Mouse (Mus musculus): ENCODE measurements around the gene Olfr98. TPM values are rescaled to one million over a fixed set of nuclear protein-coding genes. Genes with fewer than 3 reads are reported as not detected.
"Not testable (repeated sequence)": the region's sequence is repeated elsewhere in the genome, so short reads cannot be mapped to it uniquely, and the experiment has no call there.

The Olfr98 gene
- total RNA-seq (2021): not detected

- DNase-seq (ENCODE audit: extremely low spot score in 1 of 2, low spot score in 2 of 2): no peak
- intact Hi-C loops (cut with DNase I): no loop called here
These were observed at the start of gene Olfr98 for GRCm38 (mm10) chr17:37263626-37264025. Gene Olfr98, minus strand, starts transcription at chr17:37263749.

GRCm38 (mm10) chr17:37310146-37310699, 46.7 kb upstream of the Olfr98 start:
- DNase-seq (ENCODE audit: extremely low spot score in 1 of 2, low spot score in 2 of 2): no peak
- intact Hi-C loops (cut with DNase I): no loop called here

GRCm38 (mm10) chr17:37308483-37308882, 44.9 kb upstream of the Olfr98 start:
- DNase-seq (ENCODE audit: extremely low spot score in 1 of 2, low spot score in 2 of 2): no peak
- intact Hi-C loops (cut with DNase I): no loop called here

GRCm38 (mm10) chr17:37304213-37304612, 40.7 kb upstream of the Olfr98 start, which contains the start of gene Olfr101:
Gene Olfr101, minus strand, starts transcription at chr17:37304313.
- DNase-seq (ENCODE audit: extremely low spot score in 1 of 2, low spot score in 2 of 2): no peak
- intact Hi-C loops (cut with DNase I): no loop called here

- intact Hi-C loops (cut with DNase I): no loop called here
- DNase-seq (ENCODE audit: extremely low spot score in 1 of 2, low spot score in 2 of 2): no peak
These were observed 19.8 kb upstream of the Olfr98 start, which contains the start of gene Olfr99 for GRCm38 (mm10) chr17:37283360-37283759. Gene Olfr99, minus strand, starts transcription at chr17:37283460.

GRCm38 (mm10) chr17:37280331-37280730, 16.8 kb upstream of the Olfr98 start:
- no peak for DNase-seq (ENCODE audit: extremely low spot score in 1 of 2, low spot score in 2 of 2)
- intact Hi-C loops (cut with DNase I): no loop called here

- intact Hi-C loops (cut with DNase I): no loop called here
- DNase-seq (ENCODE audit: extremely low spot score in 1 of 2, low spot score in 2 of 2): no peak
These were observed 13.0 kb upstream of the Olfr98 start for GRCm38 (mm10) chr17:37276573-37276972.

- intact Hi-C loops (cut with DNase I): no loop called here
- no peak for DNase-seq (ENCODE audit: extremely low spot score in 1 of 2, low spot score in 2 of 2)
These were observed 12.2 kb upstream of the Olfr98 start for GRCm38 (mm10) chr17:37275626-37276248.

- peak in 1 of 2 experiments; percentile 37 for DNase-seq (ENCODE audit: extremely low spot score in 1 of 2, low spot score in 2 of 2)
- intact Hi-C loops (cut with DNase I): no loop called here
These were observed 7.1 kb upstream of the Olfr98 start for GRCm38 (mm10) chr17:37270702-37271092.

- intact Hi-C loops (cut with DNase I): no loop called here
These were observed 6.6 kb upstream of the Olfr98 start, which contains the start of gene H2-M3 for GRCm38 (mm10) chr17:37270058-37270701. Gene H2-M3, plus strand, starts transcription at chr17:37270220.

GRCm38 (mm10) chr17:37250544-37250943, 13.0 kb downstream of the Olfr98 start:
- no peak for DNase-seq (ENCODE audit: extremely low spot score in 1 of 2, low spot score in 2 of 2)
- intact Hi-C loops (cut with DNase I): no loop called here

More at GRCm38 (mm10) chr17:37270058-37270701, 6.6 kb upstream of the Olfr98 start, which contains the start of gene H2-M3:
- peak; percentile 86 to 90 for DNase-seq (ENCODE audit: extremely low spot score in 1 of 2, low spot score in 2 of 2)

GRCm38 (mm10) chr17:37249460-37249859, 14.1 kb downstream of the Olfr98 start:
- intact Hi-C loops (cut with DNase I): no loop called here
- no peak for DNase-seq (ENCODE audit: extremely low spot score in 1 of 2, low spot score in 2 of 2)

GRCm38 (mm10) chr17:37246715-37247114, 16.8 kb downstream of the Olfr98 start:
- intact Hi-C loops (cut with DNase I): no loop called here

GRCm38 (mm10) chr17:37242198-37242597, 21.4 kb downstream of the Olfr98 start:
- intact Hi-C loops (cut with DNase I): no loop called here
- DNase-seq (ENCODE audit: extremely low spot score in 1 of 2, low spot score in 2 of 2): no peak

More at GRCm38 (mm10) chr17:37246715-37247114, 16.8 kb downstream of the Olfr98 start:
- DNase-seq (ENCODE audit: extremely low spot score in 1 of 2, low spot score in 2 of 2): peak; percentile 16 to 25

- intact Hi-C loops (cut with DNase I); DNase-seq (ENCODE audit: extremely low spot score in 1 of 2, low spot score in 2 of 2): not testable (repeated sequence)
These were observed 26.3 kb downstream of the Olfr98 start, which contains the start of gene Olfr97 for GRCm38 (mm10) chr17:37237230-37237629. Gene Olfr97, minus strand, starts transcription at chr17:37237330.

GRCm38 (mm10) chr17:37221879-37222278, 41.7 kb downstream of the Olfr98 start:
- intact Hi-C loops (cut with DNase I): no loop called here

GRCm38 (mm10) chr17:37219846-37220245, 43.7 kb downstream of the Olfr98 start, which contains the start of gene Olfr96:
Gene Olfr96, plus strand, starts transcription at chr17:37220146.
- DNase-seq (ENCODE audit: extremely low spot score in 1 of 2, low spot score in 2 of 2): no peak
- intact Hi-C loops (cut with DNase I): no loop called here

More at GRCm38 (mm10) chr17:37221879-37222278, 41.7 kb downstream of the Olfr98 start:
- no peak for DNase-seq (ENCODE audit: extremely low spot score in 1 of 2, low spot score in 2 of 2)

GRCm38 (mm10) chr17:37218486-37218885, 45.1 kb downstream of the Olfr98 start:
- DNase-seq (ENCODE audit: extremely low spot score in 1 of 2, low spot score in 2 of 2): no peak
- intact Hi-C loops (cut with DNase I): no loop called here

GRCm38 (mm10) chr17:37213018-37213417, 50.5 kb downstream of the Olfr98 start, which contains the start of gene Olfr95:
Gene Olfr95, minus strand, starts transcription at chr17:37213118.
- no peak for DNase-seq (ENCODE audit: extremely low spot score in 1 of 2, low spot score in 2 of 2)
- intact Hi-C loops (cut with DNase I): no loop called here

All from left cerebral cortex, postnatal 10 days (tissue).